Mouse (Mus musculus) bone marrow, adult 2 months (tissue): ENCODE measurements at regions not wholly inside any gene's neighbourhood (a gene's known extent, or its start where the extent isn't known, plus 50 kb on each side); places are given as distances from the start of the nearest gene placed in this dataset.

Experiments
- CTCF ChIP-seq: fragments of 200-500 bp; IDR thresholded peaks from 2 replicates; pipeline ENCODE4 v1.5.1; 2011; ENCODE audit warnings: low read length, control low read depth; ENCODE audit not compliant: control insufficient read depth, insufficient read depth
- POLR2A ChIP-seq: fragments of 200-500 bp; IDR thresholded peaks from 2 replicates; pipeline ENCODE4 v1.6.1; 2011; ENCODE audit warnings: low read depth, mild to moderate bottlenecking, control low read depth, low read length, borderline replicate concordance; ENCODE audit not compliant: control insufficient read depth

DNA sequence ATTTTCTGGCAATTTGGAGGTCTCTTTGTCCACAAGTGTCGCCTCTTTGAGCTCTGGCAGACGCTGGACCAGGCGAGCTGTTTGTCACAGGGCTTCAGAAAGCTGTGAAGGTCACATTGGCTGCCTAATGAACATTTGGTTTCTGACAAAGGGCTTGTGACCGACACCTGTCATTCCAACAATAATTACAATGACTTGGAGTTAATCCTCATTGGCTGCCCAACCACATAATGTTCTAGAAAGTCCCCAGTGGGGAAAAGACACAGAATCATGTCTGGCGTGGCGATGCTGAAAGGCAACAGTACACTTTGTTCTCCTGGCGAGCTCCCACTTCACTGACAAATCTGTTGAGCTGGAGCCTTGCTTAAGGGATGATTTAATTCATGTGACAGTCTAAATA is 194.4 kb downstream of the Gm10260 start:
- TF ChIP-seq CTCF (no peak), POLR2A (no peak)
